In genomic region chr13:95034715-95035114, GRCm38 (mm10) we compare ENCODE assay signal across 17 mouse cellular contexts. TPM values are rescaled to one million over a fixed set of nuclear protein-coding genes. Genes with fewer than 3 reads are reported as not detected.
DNase-seq lines count a peak whose midpoint lies in the region; ATAC-seq lines count a peak whose summit lies in the region.
"Had no signal": no experiment of that assay in that cellular context is flagged by ENCODE, and none has a peak within 500 bp of the region (broad histone marks: within the 10 kb centered on the region; RNA-seq: fewer than 3 reads in every experiment).

No protein-coding gene starts in this region.

- no peak for ATAC-seq in megakaryocyte progenitor cell, adult 5-6 weeks (replicated peaks; ENCODE audit: poor library complexity)
- no peak; the same call in 1 of the 2 replicates for ATAC-seq in hindbrain, embryonic 16.5 days
- ATAC-seq: midbrain, embryonic 13.5 days had no signal

- intact Hi-C loops in left cerebral cortex, postnatal 14 days (cut with DNase I), result no loop called here

- H3K27me3 ChIP-seq in hindbrain, embryonic 16.5 days (replicated peaks; ENCODE audit: control insufficient read depth, insufficient read depth, low read length), result no peaks in the 10 kb centered on the region
- H3K27me3 ChIP-seq: CH12.LX; heart, embryonic 13.5 days; midbrain, embryonic 13.5 days had no signal

- H3K9ac ChIP-seq in hindbrain, embryonic 16.5 days (ENCODE audit: low read depth, low read length), result no peak overlapping the region
- H3K9ac ChIP-seq: heart, embryonic 13.5 days; midbrain, embryonic 13.5 days had no signal

- H3K9me3 ChIP-seq in hindbrain, embryonic 16.5 days (ENCODE audit: control insufficient read depth, low read length), result no peaks in the 10 kb centered on the region
- H3K9me3 ChIP-seq: heart, embryonic 13.5 days; hindbrain, embryonic 10.5 days; midbrain, embryonic 13.5 days had no signal

- H3K36me3 ChIP-seq in hindbrain, embryonic 16.5 days (ENCODE audit: control insufficient read depth, insufficient read depth, low read length), result no peaks in the 10 kb centered on the region
- H3K36me3 ChIP-seq: heart, embryonic 13.5 days; hindbrain, embryonic 10.5 days; midbrain, embryonic 13.5 days had no signal

- DNase-seq in cerebellum, adult 18-20 months, result peak; percentile 6 to 11
- DNase-seq in cerebellum, postnatal 14 days, result no peak
- DNase-seq in right cerebral cortex, adult 2 months (ENCODE audit: low spot score in 2 of 2), result peak; percentile 61 to 63
- DNase-seq in right cerebral cortex, postnatal 14 days, result no peak
- DNase-seq in left cerebral cortex, postnatal 14 days (ENCODE audit: low spot score in 2 of 2), result peak; percentile 60 to 74
- DNase-seq in cerebellum, adult 11-12 months, result no peak
- DNase-seq: cerebellum, adult 11 months; liver; lung, adult 18-20 months; lung, postnatal 4 days had no signal

- H3K27ac ChIP-seq in hindbrain, embryonic 16.5 days (ENCODE audit: low read depth, low read length), result no peak overlapping the region
- H3K27ac ChIP-seq: heart, embryonic 13.5 days; hindbrain, embryonic 10.5 days; midbrain, embryonic 13.5 days had no signal

- no peak overlapping the region for H3K4me2 ChIP-seq in hindbrain, embryonic 16.5 days (ENCODE audit: low read length)
- H3K4me2 ChIP-seq: heart, embryonic 13.5 days; midbrain, embryonic 13.5 days had no signal

- H3K4me1 ChIP-seq in hindbrain, embryonic 16.5 days (ENCODE audit: control insufficient read depth, insufficient read depth, low read depth, low read length), result no peaks in the 10 kb centered on the region
- H3K4me1 ChIP-seq: midbrain, embryonic 13.5 days had no signal

- WGBS in hindbrain, embryonic 16.5 days, result 80% methylated on average over 2 of the region's 2 CpGs

- no peak overlapping the region for H3K4me3 ChIP-seq in hindbrain, embryonic 16.5 days (ENCODE audit: low read length)
- H3K4me3 ChIP-seq: erythroblast, embryonic 14.5 days; heart, embryonic 13.5 days; hindbrain, embryonic 10.5 days; midbrain, embryonic 13.5 days had no signal

RNA-seq across cellular contexts. Expression of gene Wdr41, which starts 58.6 kb away (rescaled TPM):
- 10 to 100 TPM; 24.0 to 24.4 TPM for total RNA-seq in left cerebral cortex, postnatal 14 days (2021)
- total RNA-seq in megakaryocyte progenitor cell, adult 5-6 weeks (2015), result 27.7 and 29.0 TPM in 2 replicates
- total RNA-seq in megakaryocyte progenitor cell, adult 5-6 weeks (2017), result 19.1 and 19.4 TPM in 2 replicates
- 28.0 and 30.1 TPM in 2 replicates for polyA plus RNA-seq in hindbrain, embryonic 16.5 days (2015; fragmentation: Nextera tagmentation; extraction: Ambion mirVana)

Comparison
In these comparisons a context has a peak if more than half of its experiments do, and no peak if none do; other contexts are left out.
1. DNase-seq: peak in cerebellum, adult 18-20 months (2 of 2), right cerebral cortex, adult 2 months (2 of 2) and left cerebral cortex, postnatal 14 days (2 of 2); none in cerebellum, postnatal 14 days (0 of 2), right cerebral cortex, postnatal 14 days (single experiment) and cerebellum, adult 11-12 months (single experiment).